Mouse (Mus musculus) kidney, embryonic 14.5 days (tissue): Measurements from ENCODE around the gene Glmn. TPM values are rescaled to one million over a fixed set of nuclear protein-coding genes. Genes with fewer than 3 reads are reported as not detected.

ENCODE experiments used
- ATAC-seq: fragments of 200-750 bp; cut with Nextera tagmentation; 2 replicates; pipeline ENCODE4 v1.8.0; 2017; ENCODE audit warnings: moderate number of reproducible peaks, mild to moderate bottlenecking, moderate TSS enrichment, moderate library complexity; ENCODE audit not compliant: low FRiP score, low TSS enrichment
- H3K27ac ChIP-seq: fragments of 300-500 bp; sonication (generic); 2 replicates; pipeline ENCODE4 v1.5.1; 2014; ENCODE audit warnings: low read depth, mild to moderate bottlenecking, low read length, moderate library complexity, mixed read lengths
- H3K27me3 ChIP-seq: fragments of 300-500 bp; sonication (generic); 2 replicates; pipeline ENCODE4 v1.6.1; 2014; ENCODE audit warnings: mild to moderate bottlenecking, low read length; ENCODE audit not compliant: control insufficient read depth, insufficient read depth
- H3K36me3 ChIP-seq: fragments of 300-500 bp; sonication (generic); 2 replicates; pipeline ENCODE4 v1.6.1; 2014; ENCODE audit warnings: low read length, mixed read lengths; ENCODE audit not compliant: control insufficient read depth, insufficient read depth
- H3K4me1 ChIP-seq: fragments of 300-500 bp; sonication (generic); 2 replicates; pipeline ENCODE4 v1.6.1; 2014; ENCODE audit warnings: low read length, mixed read lengths; ENCODE audit not compliant: control insufficient read depth, insufficient read depth
- H3K4me2 ChIP-seq: fragments of 300-500 bp; sonication (generic); replicated peaks from 2 replicates; pipeline ENCODE4 v1.6.1; 2014; ENCODE audit warnings: low read depth, mild to moderate bottlenecking, low read length
- H3K4me3 ChIP-seq: fragments of 300-500 bp; sonication (generic); 2 replicates; pipeline ENCODE4 v1.5.1; 2014; ENCODE audit warnings: mild to moderate bottlenecking, low read length
- H3K9ac ChIP-seq: fragments of 300-500 bp; sonication (generic); 2 replicates; pipeline ENCODE4 v1.6.1; 2014; ENCODE audit warnings: low read depth, mild to moderate bottlenecking, low read length, moderate library complexity
- H3K9me3 ChIP-seq: fragments of 300-500 bp; sonication (generic); 2 replicates; pipeline ENCODE4 v1.6.1; 2016; ENCODE audit warnings: low read length; ENCODE audit not compliant: control insufficient read depth
- WGBS: fragments of 180-500 bp; shearing (Covaris S2); extraction: QIAGEN DNeasy Blood & Tissue Kit; methylation state at CpG from one replicate; pipeline ENCODE4 v1.1.7; 2014; 5-methylcytosine and 5-hydroxymethylcytosine counted together
- polyA plus RNA-seq: library from polyadenylated mRNA; unstranded; fragments of >200 nt; fragmentation: Nextera tagmentation; extraction: Ambion mirVana; gene quantifications from 2 replicates; pipeline ENCODE4 v1.2.1, GENCODE M21; 2014

The Glmn gene
- polyA plus RNA-seq, 1 experiment from 2014 or later, result 37.3 TPM

- Histone ChIP-seq H3K27me3 (no peaks in the 10 kb centered on the region), H3K4me3 (peak overlapping the region; percentile 73), H3K4me1 (no peaks in the 10 kb centered on the region), H3K36me3 (peaks cover 14% of the 10 kb centered on the region), H3K9ac (peak overlapping the region; percentile 78; the same call in 1 of the 2 replicates), H3K4me2 (peak overlapping the region; percentile 78), H3K27ac (no peak overlapping the region), H3K9me3 (no peaks in the 10 kb centered on the region)
- no peak for ATAC-seq
- WGBS, result 15% methylated on average over 4 of the region's 4 CpGs
Measured at GRCm38 (mm10) chr5:107598380-107598779, 692 bp upstream of the Glmn start.

- Histone ChIP-seq H3K4me2 (no peak overlapping the region), H3K27me3 (no peaks in the 10 kb centered on the region), H3K4me1 (no peaks in the 10 kb centered on the region), H3K9me3 (no peaks in the 10 kb centered on the region), H3K9ac (no peak overlapping the region), H3K4me3 (no peak overlapping the region), H3K36me3 (peaks cover 18% of the 10 kb centered on the region; the same call in 1 of the 2 replicates), H3K27ac (no peak overlapping the region)
- 98% methylated on average over 9 of the region's 9 CpGs for WGBS
- no peak for ATAC-seq
Measured at GRCm38 (mm10) chr5:107569148-107569547, 28.5 kb downstream of the Glmn start.

GRCm38 (mm10) chr5:107556969-107557368 lies 40.7 kb downstream of the Glmn start:
- no peaks in the 10 kb centered on the region for H3K27me3 ChIP-seq
- H3K4me1 ChIP-seq, result no peaks in the 10 kb centered on the region
- no peak overlapping the region for H3K27ac ChIP-seq
- H3K4me2 ChIP-seq, result no peak overlapping the region
- H3K36me3 ChIP-seq, result peaks cover 46% of the 10 kb centered on the region
- WGBS, result 82% methylated on average over 3 of the region's 3 CpGs
- H3K4me3 ChIP-seq, result no peak overlapping the region
- H3K9me3 ChIP-seq, result no peaks in the 10 kb centered on the region
- H3K9ac ChIP-seq, result no peak overlapping the region
- no peak for ATAC-seq

GRCm38 (mm10) chr5:107554336-107554735 lies 43.4 kb downstream of the Glmn start:
- no peak overlapping the region for H3K4me3 ChIP-seq
- no peak for ATAC-seq
- no peak overlapping the region for H3K27ac ChIP-seq
- 41% methylated on average over 5 of the region's 5 CpGs for WGBS
- H3K4me2 ChIP-seq, result no peak overlapping the region
- H3K27me3 ChIP-seq, result no peaks in the 10 kb centered on the region
- H3K9ac ChIP-seq, result no peak overlapping the region
- H3K36me3 ChIP-seq, result peaks cover 37% of the 10 kb centered on the region
- H3K4me1 ChIP-seq, result no peaks in the 10 kb centered on the region
- no peaks in the 10 kb centered on the region for H3K9me3 ChIP-seq

GRCm38 (mm10) chr5:107548444-107548843 lies 49.2 kb downstream of the Glmn start:
- H3K27ac ChIP-seq, result no peak overlapping the region
- H3K9me3 ChIP-seq, result no peaks in the 10 kb centered on the region
- peaks cover 21% of the 10 kb centered on the region for H3K36me3 ChIP-seq
- no peaks in the 10 kb centered on the region for H3K4me1 ChIP-seq
- no peaks in the 10 kb centered on the region for H3K27me3 ChIP-seq
- no peak for ATAC-seq
- H3K9ac ChIP-seq, result no peak overlapping the region
- no peak overlapping the region for H3K4me2 ChIP-seq
- 91% methylated on average over 3 of the region's 3 CpGs for WGBS
- no peak overlapping the region for H3K4me3 ChIP-seq

- H3K4me1 ChIP-seq, result no peaks in the 10 kb centered on the region
- H3K4me2 ChIP-seq, result no peak overlapping the region
- H3K27me3 ChIP-seq, result no peaks in the 10 kb centered on the region
- no peak overlapping the region for H3K4me3 ChIP-seq
- H3K27ac ChIP-seq, result no peak overlapping the region
- 89% methylated on average over 3 of the region's 3 CpGs for WGBS
- no peak overlapping the region for H3K9ac ChIP-seq
- no peaks in the 10 kb centered on the region for H3K9me3 ChIP-seq
- ATAC-seq, result no peak
- peaks cover 21% of the 10 kb centered on the region for H3K36me3 ChIP-seq
Measured at GRCm38 (mm10) chr5:107547955-107548354, 49.7 kb downstream of the Glmn start.

- H3K27me3 ChIP-seq, result no peaks in the 10 kb centered on the region
- WGBS, result 88% methylated on average over 4 of the region's 4 CpGs
- no peak overlapping the region for H3K9ac ChIP-seq
- H3K4me3 ChIP-seq, result no peak overlapping the region
- no peak for ATAC-seq
- no peaks in the 10 kb centered on the region for H3K4me1 ChIP-seq
- H3K36me3 ChIP-seq, result peaks cover 12% of the 10 kb centered on the region
- H3K27ac ChIP-seq, result no peak overlapping the region
- H3K9me3 ChIP-seq, result no peaks in the 10 kb centered on the region
- H3K4me2 ChIP-seq, result no peak overlapping the region
Measured at GRCm38 (mm10) chr5:107545927-107546326, 51.8 kb downstream of the Glmn start.

GRCm38 (mm10) chr5:107541696-107542095 lies 56.0 kb downstream of the Glmn start:
- H3K4me3 ChIP-seq, result no peak overlapping the region

GRCm38 (mm10) chr5:107534581-107534980 lies 63.1 kb downstream of the Glmn start, which contains the start of gene 1700028K03Rik:
TSS of gene 1700028K03Rik (plus strand) at chr5:107534709.
- H3K4me2 ChIP-seq, result no peak within 1 kb of the TSS
- no peaks in the 10 kb centered on the region for H3K9me3 ChIP-seq
- no peaks in the 10 kb centered on the region for H3K27me3 ChIP-seq
- no peak within 1 kb of the TSS for H3K4me3 ChIP-seq
- H3K36me3 ChIP-seq, result no peaks in the 10 kb centered on the region
- no peak within 1 kb of the TSS for H3K27ac ChIP-seq
- H3K4me1 ChIP-seq, result no peaks in the 10 kb centered on the region
- no peak within 1 kb of the TSS for H3K9ac ChIP-seq
- WGBS, result 75% methylated on average over 15 of the region's 15 CpGs
- no peak for ATAC-seq

More at GRCm38 (mm10) chr5:107541696-107542095, 56.0 kb downstream of the Glmn start:
- no peaks in the 10 kb centered on the region for H3K27me3 ChIP-seq
- no peak overlapping the region for H3K27ac ChIP-seq
- peak; percentile 85 for ATAC-seq
- WGBS, result 27% methylated on average over 7 of the region's 7 CpGs
- H3K4me2 ChIP-seq, result no peak overlapping the region
- no peak overlapping the region for H3K9ac ChIP-seq
- H3K9me3 ChIP-seq, result no peaks in the 10 kb centered on the region
- no peaks in the 10 kb centered on the region for H3K36me3 ChIP-seq
- no peaks in the 10 kb centered on the region for H3K4me1 ChIP-seq
